Mouse (Mus musculus): ENCODE measurements around the gene Apol11a. TPM values are rescaled to one million over a fixed set of nuclear protein-coding genes. Genes with fewer than 3 reads are reported as not detected.
A peak's percentile ranks its signal among the peaks of the same experiment; 100 is the strongest.
"Not testable (repeated sequence)": the region's sequence is repeated elsewhere in the genome, so short reads cannot be mapped to it uniquely, and the experiment has no call there.

Apol11a gene
- total and polyA plus RNA-seq, 2 experiments from 2014 or later = not detected

DNA sequence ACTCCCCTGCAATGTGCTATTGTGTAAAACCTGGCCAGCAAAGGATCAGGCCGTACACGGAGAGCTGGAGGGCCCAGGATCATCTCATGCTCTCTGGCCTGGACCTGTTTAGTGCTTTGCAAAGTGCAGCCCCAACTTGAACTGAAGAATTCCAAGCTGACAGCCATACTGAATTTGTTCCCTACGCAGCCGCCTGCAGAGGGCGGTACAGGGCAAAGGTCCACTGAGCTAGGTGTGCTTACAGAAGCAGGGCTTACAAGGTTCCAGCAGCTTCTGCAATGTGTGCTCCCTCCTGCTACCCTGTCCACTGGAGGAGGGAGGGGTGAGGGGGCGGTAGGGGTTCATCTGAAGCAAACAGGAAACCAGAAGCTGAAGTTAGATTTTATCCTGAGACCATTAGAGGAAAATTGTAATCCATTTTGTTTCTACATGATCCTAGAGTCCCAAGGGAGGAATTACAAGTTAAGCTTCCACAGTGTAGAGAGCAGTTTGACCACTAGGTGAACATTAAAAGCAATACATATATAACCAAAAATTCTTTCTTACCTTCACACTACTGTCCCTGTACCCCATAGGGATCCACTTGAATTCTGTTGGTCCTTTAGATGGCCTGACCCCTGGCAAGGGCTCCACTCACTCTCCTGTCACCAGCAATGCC lies 15.2 kb downstream of the Apol11a start:
- ATAC-seq (ENCODE audit: insufficient read depth, low read depth) = 0 out of 2 replicates have a peak, but pooled peaks have one; percentile 17
- WGBS = 11% methylated on average over 6 of the region's 6 CpGs
- not testable (repeated sequence) for H3K27ac ChIP-seq (ENCODE audit: low read depth); H3K4me3 ChIP-seq (ENCODE audit: low read depth, low read length); H3K9ac ChIP-seq (replicated peaks; ENCODE audit: low read depth, low read length); H3K4me1 ChIP-seq (ENCODE audit: control insufficient read depth, insufficient read depth); H3K27me3 ChIP-seq (ENCODE audit: control insufficient read depth, insufficient read depth, low read length); H3K4me2 ChIP-seq (ENCODE audit: low read depth, low read length); H3K9me3 ChIP-seq (replicated peaks; ENCODE audit: control insufficient read depth, low read length); H3K36me3 ChIP-seq (replicated peaks; ENCODE audit: control insufficient read depth, insufficient read depth, low read length)
- DNase-seq (ENCODE audit: low spot score) = peak; percentile 45
- peak; percentile 70 for TF ChIP-seq CTCF (IDR thresholded peaks at IDR 0.05; ENCODE audit: low read depth)

DNA sequence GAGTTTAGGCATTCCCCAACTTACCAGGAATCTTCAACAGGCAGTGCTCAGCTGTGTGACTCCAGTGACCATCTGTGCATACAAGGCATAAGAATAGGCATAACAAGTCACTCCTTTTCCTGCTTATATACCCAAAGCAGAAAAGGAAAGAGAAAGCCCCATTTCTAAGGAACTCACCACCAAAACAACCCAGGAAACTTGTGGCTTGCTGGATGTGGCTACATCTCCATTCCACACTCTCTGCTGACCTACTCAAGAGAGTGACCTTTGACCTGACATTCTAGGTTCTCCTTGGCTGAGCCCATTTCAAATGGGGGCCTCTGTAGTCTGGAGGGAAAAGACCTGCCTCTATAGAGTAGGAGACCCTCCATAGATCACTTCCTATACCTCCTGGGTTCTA lies 25.1 kb downstream of the Apol11a start, which contains the start of gene Apol7c:
Apol7c (minus strand) TSS at position 101 of the 400 bp plus-strand sequence.
- DNase-seq (ENCODE audit: low spot score) = no peak
- no peak for ATAC-seq (ENCODE audit: insufficient read depth, low read depth)
- H3K9me3 ChIP-seq (replicated peaks; ENCODE audit: control insufficient read depth, low read length) = no peaks in the 10 kb centered on the region
- TF ChIP-seq CTCF (IDR thresholded peaks at IDR 0.05; ENCODE audit: low read depth) = no peak
- no peak for TF ChIP-seq EP300 (IDR thresholded peaks at IDR 0.05; ENCODE audit: low read depth)
- no peak within 1 kb of the TSS for H3K4me2 ChIP-seq (ENCODE audit: low read depth, low read length)
- H3K27me3 ChIP-seq (ENCODE audit: control insufficient read depth, insufficient read depth, low read length) = no peaks in the 10 kb centered on the region
- no peaks in the 10 kb centered on the region for H3K36me3 ChIP-seq (replicated peaks; ENCODE audit: control insufficient read depth, insufficient read depth, low read length)
- H3K4me3 ChIP-seq (ENCODE audit: low read depth, low read length) = no peak within 1 kb of the TSS
- no peak within 1 kb of the TSS for H3K27ac ChIP-seq (ENCODE audit: low read depth)
- H3K4me1 ChIP-seq (ENCODE audit: control insufficient read depth, insufficient read depth) = no peaks in the 10 kb centered on the region
- H3K9ac ChIP-seq (replicated peaks; ENCODE audit: low read depth, low read length) = no peak within 1 kb of the TSS

DNA sequence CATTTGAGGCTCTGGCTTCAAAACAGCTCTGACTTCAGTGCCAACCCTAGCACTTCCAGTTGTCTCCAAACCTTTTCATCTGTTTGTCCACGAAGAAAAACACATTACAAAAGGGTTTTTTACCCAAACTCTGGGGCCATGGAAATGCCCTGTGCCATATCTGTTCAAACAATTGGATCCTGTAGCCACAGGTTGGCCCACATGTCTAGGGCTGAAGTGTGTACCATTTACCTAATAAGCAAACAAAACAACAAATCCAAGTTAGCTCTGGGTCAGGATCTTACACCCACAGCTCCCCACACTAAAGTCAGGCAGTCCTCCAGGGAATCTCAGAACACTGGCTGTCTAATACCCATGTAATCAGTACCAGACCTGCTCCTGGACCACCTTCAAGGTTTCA lies 31.1 kb downstream of the Apol11a start:
- WGBS = 39% methylated on average over 1 of the region's 1 CpGs
- not testable (repeated sequence) for DNase-seq (ENCODE audit: low spot score); H3K4me1 ChIP-seq (ENCODE audit: control insufficient read depth, insufficient read depth); ATAC-seq (ENCODE audit: insufficient read depth, low read depth); H3K9ac ChIP-seq (replicated peaks; ENCODE audit: low read depth, low read length); H3K27me3 ChIP-seq (ENCODE audit: control insufficient read depth, insufficient read depth, low read length); H3K36me3 ChIP-seq (replicated peaks; ENCODE audit: control insufficient read depth, insufficient read depth, low read length); H3K4me3 ChIP-seq (ENCODE audit: low read depth, low read length); H3K27ac ChIP-seq (ENCODE audit: low read depth); H3K9me3 ChIP-seq (replicated peaks; ENCODE audit: control insufficient read depth, low read length); H3K4me2 ChIP-seq (ENCODE audit: low read depth, low read length)

DNA sequence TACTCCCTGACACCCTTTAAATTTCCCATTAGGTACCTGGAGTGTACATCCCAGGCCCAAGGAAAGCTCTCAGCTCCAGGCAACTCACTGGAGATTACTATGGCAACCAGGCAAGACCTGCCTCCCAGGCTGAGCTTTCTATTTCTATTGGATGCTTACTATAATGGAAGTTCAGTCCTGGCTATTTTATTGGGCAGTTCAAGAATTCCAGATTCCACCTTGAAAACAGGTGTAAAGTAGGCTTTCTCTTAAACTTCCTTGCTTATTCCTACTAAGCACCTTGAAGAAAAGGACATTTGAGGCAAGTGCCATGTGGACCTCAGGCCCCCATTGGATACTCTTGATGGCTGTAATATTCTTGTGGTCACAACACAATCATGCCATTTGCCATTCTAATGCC lies 53.7 kb downstream of the Apol11a start, which contains the start of gene 1700025B11Rik:
1700025B11Rik (minus strand) TSS at position 101 of the 400 bp plus-strand sequence.
- H3K36me3 ChIP-seq (replicated peaks; ENCODE audit: control insufficient read depth, insufficient read depth, low read length) = no peaks in the 10 kb centered on the region
- H3K27ac ChIP-seq (ENCODE audit: low read depth) = no peak within 1 kb of the TSS
- no peak for TF ChIP-seq CTCF (IDR thresholded peaks at IDR 0.05; ENCODE audit: low read depth)
- no peak for TF ChIP-seq EP300 (IDR thresholded peaks at IDR 0.05; ENCODE audit: low read depth)
- no peaks in the 10 kb centered on the region for H3K9me3 ChIP-seq (replicated peaks; ENCODE audit: control insufficient read depth, low read length)
- H3K4me2 ChIP-seq (ENCODE audit: low read depth, low read length) = no peak within 1 kb of the TSS
- H3K27me3 ChIP-seq (ENCODE audit: control insufficient read depth, insufficient read depth, low read length) = no peaks in the 10 kb centered on the region
- H3K9ac ChIP-seq (replicated peaks; ENCODE audit: low read depth, low read length) = no peak within 1 kb of the TSS
- no peak for ATAC-seq (ENCODE audit: insufficient read depth, low read depth)
- no peak for DNase-seq (ENCODE audit: low spot score)
- H3K4me3 ChIP-seq (ENCODE audit: low read depth, low read length) = no peak within 1 kb of the TSS
- H3K4me1 ChIP-seq (ENCODE audit: control insufficient read depth, insufficient read depth) = no peaks in the 10 kb centered on the region

DNA sequence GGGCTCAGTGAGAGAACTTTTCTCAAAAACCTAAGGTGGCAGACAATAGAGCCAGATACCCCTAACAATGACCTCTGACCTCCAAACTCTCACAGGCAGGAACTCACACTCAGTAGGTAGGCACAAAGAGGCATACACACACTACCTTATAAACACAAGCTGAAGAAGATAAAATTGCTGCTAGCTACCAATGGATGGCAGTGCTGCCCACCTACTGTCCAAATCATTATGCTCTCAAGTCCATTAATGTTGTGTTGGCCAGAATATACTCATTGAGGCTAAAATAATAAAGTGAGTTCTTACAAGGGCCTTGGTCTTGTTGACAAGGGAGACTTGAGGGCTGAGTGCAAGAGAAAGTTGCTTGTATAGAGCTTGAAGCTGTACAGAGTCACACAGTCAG lies 55.1 kb downstream of the Apol11a start:
- no peak overlapping the region for H3K27ac ChIP-seq (ENCODE audit: low read depth)
- H3K4me3 ChIP-seq (ENCODE audit: low read depth, low read length) = no peak overlapping the region
- H3K9me3 ChIP-seq (replicated peaks; ENCODE audit: control insufficient read depth, low read length) = no peaks in the 10 kb centered on the region
- ATAC-seq (ENCODE audit: insufficient read depth, low read depth) = no peak
- no peak for DNase-seq (ENCODE audit: low spot score)
- TF ChIP-seq CTCF (IDR thresholded peaks at IDR 0.05; ENCODE audit: low read depth) (peak; percentile 33), EP300 (IDR thresholded peaks at IDR 0.05; ENCODE audit: low read depth) (no peak)
- no peaks in the 10 kb centered on the region for H3K36me3 ChIP-seq (replicated peaks; ENCODE audit: control insufficient read depth, insufficient read depth, low read length)
- H3K4me1 ChIP-seq (ENCODE audit: control insufficient read depth, insufficient read depth) = no peaks in the 10 kb centered on the region
- H3K27me3 ChIP-seq (ENCODE audit: control insufficient read depth, insufficient read depth, low read length) = no peaks in the 10 kb centered on the region
- H3K4me2 ChIP-seq (ENCODE audit: low read depth, low read length) = no peak overlapping the region
- H3K9ac ChIP-seq (replicated peaks; ENCODE audit: low read depth, low read length) = no peak overlapping the region

Other genes with a start within 250 kb of the Apol11a start
- gene Rbfox2, start 201.3 kb upstream of the Apol11a start, total RNA-seq (2014; rRNA removed; ENCODE audit: low replicate concordance) = 143 and 151 TPM in 2 replicates
- gene Rbfox2, start 201.3 kb upstream of the Apol11a start, polyA plus RNA-seq (2015; fragmentation: Nextera tagmentation; extraction: Ambion mirVana) = 47.6 and 49.1 TPM in 2 replicates
- gene Apol7a, start 109.2 kb upstream of the Apol11a start, total RNA-seq (2014; rRNA removed; ENCODE audit: low replicate concordance) = 1.3 TPM in 1 of 2 replicates, not detected in the other
- gene Apol7a, start 109.2 kb upstream of the Apol11a start, polyA plus RNA-seq (2015; fragmentation: Nextera tagmentation; extraction: Ambion mirVana) = 0.20 and 0.27 TPM in 2 replicates
- gene Apol9a, start 97.1 kb upstream of the Apol11a start, total RNA-seq (2014; rRNA removed; ENCODE audit: low replicate concordance) = 0.12 TPM in 1 of 2 replicates, not detected in the other
- gene Apol9a, start 97.1 kb upstream of the Apol11a start, polyA plus RNA-seq (2015; fragmentation: Nextera tagmentation; extraction: Ambion mirVana) = 0.45 and 0.52 TPM in 2 replicates
- not detected in 2 replicates for gene Apol7b, start 60.8 kb upstream of the Apol11a start, total RNA-seq (2014; rRNA removed; ENCODE audit: low replicate concordance)
- gene Apol7b, start 60.8 kb upstream of the Apol11a start, polyA plus RNA-seq (2015; fragmentation: Nextera tagmentation; extraction: Ambion mirVana) = not detected in 2 replicates
- not detected in 2 replicates for gene Apol10a, start 31.2 kb upstream of the Apol11a start, total RNA-seq (2014; rRNA removed; ENCODE audit: low replicate concordance)
- 0.04 TPM in 1 of 2 replicates, not detected in the other for gene Apol10a, start 31.2 kb upstream of the Apol11a start, polyA plus RNA-seq (2015; fragmentation: Nextera tagmentation; extraction: Ambion mirVana)
- gene Apol7c, start 25.0 kb downstream of the Apol11a start, total RNA-seq (2014; rRNA removed; ENCODE audit: low replicate concordance) = 0.12 TPM in 1 of 2 replicates, not detected in the other
- not detected in 2 replicates for gene Apol7c, start 25.0 kb downstream of the Apol11a start, polyA plus RNA-seq (2015; fragmentation: Nextera tagmentation; extraction: Ambion mirVana)
- gene 1700025B11Rik, start 53.6 kb downstream of the Apol11a start, total RNA-seq (2014; rRNA removed; ENCODE audit: low replicate concordance) = not detected in 2 replicates
- not detected in 2 replicates for gene 1700025B11Rik, start 53.6 kb downstream of the Apol11a start, polyA plus RNA-seq (2015; fragmentation: Nextera tagmentation; extraction: Ambion mirVana)
- gene Apol10b, start 87.9 kb downstream of the Apol11a start, total RNA-seq (2014; rRNA removed; ENCODE audit: low replicate concordance) = not detected in 2 replicates
- gene Apol10b, start 87.9 kb downstream of the Apol11a start, polyA plus RNA-seq (2015; fragmentation: Nextera tagmentation; extraction: Ambion mirVana) = 0.11 TPM in 1 of 2 replicates, not detected in the other
- gene Gm36245, start 91.0 kb downstream of the Apol11a start, total RNA-seq (2014; rRNA removed; ENCODE audit: low replicate concordance) = not detected in 2 replicates
- gene Gm36245, start 91.0 kb downstream of the Apol11a start, polyA plus RNA-seq (2015; fragmentation: Nextera tagmentation; extraction: Ambion mirVana) = not detected in 2 replicates
- gene Apol11b, start 135.0 kb downstream of the Apol11a start, total RNA-seq (2014; rRNA removed; ENCODE audit: low replicate concordance) = 0.50 TPM in 1 of 2 replicates, not detected in the other
- 0.05 and 0.18 TPM in 2 replicates for gene Apol11b, start 135.0 kb downstream of the Apol11a start, polyA plus RNA-seq (2015; fragmentation: Nextera tagmentation; extraction: Ambion mirVana)
- not detected in 2 replicates for gene Apol7e, start 190.6 kb downstream of the Apol11a start, total RNA-seq (2014; rRNA removed; ENCODE audit: low replicate concordance)
- not detected in 2 replicates for gene Apol7e, start 190.6 kb downstream of the Apol11a start, polyA plus RNA-seq (2015; fragmentation: Nextera tagmentation; extraction: Ambion mirVana)
- gene Apol9b, start 220.8 kb downstream of the Apol11a start, total RNA-seq (2014; rRNA removed; ENCODE audit: low replicate concordance) = 0.23 and 0.81 TPM in 2 replicates
- 0.14 and 0.30 TPM in 2 replicates for gene Apol9b, start 220.8 kb downstream of the Apol11a start, polyA plus RNA-seq (2015; fragmentation: Nextera tagmentation; extraction: Ambion mirVana)
- gene Apol8, start 248.7 kb downstream of the Apol11a start, total RNA-seq (2014; rRNA removed; ENCODE audit: low replicate concordance) = 0.46 TPM in 1 of 2 replicates, not detected in the other
- gene Apol8, start 248.7 kb downstream of the Apol11a start, polyA plus RNA-seq (2015; fragmentation: Nextera tagmentation; extraction: Ambion mirVana) = 0.04 TPM in 1 of 2 replicates, not detected in the other

Measured in heart, postnatal 0 days (tissue).